Mouse (Mus musculus): ENCODE data around the gene Cdh12.
"Not testable (repeated sequence)": the region's sequence is repeated elsewhere in the genome, so short reads cannot be mapped to it uniquely, and the experiment has no call there.

Gene Cdh12

GRCm38 (mm10) chr15:21109889-21110500, 660.9 kb downstream of the Cdh12 start:
- DNase-seq: no peak

- no peak for DNase-seq
Observed at GRCm38 (mm10) chr15:21110874-21111603, 662.0 kb downstream of the Cdh12 start.

GRCm38 (mm10) chr15:21114775-21115174, 665.7 kb downstream of the Cdh12 start:
- not testable (repeated sequence) for DNase-seq

GRCm38 (mm10) chr15:21130660-21131059, 681.6 kb downstream of the Cdh12 start:
- DNase-seq: no peak

GRCm38 (mm10) chr15:21132999-21133398, 683.9 kb downstream of the Cdh12 start:
- no peak for DNase-seq

GRCm38 (mm10) chr15:21146896-21147295, 697.8 kb downstream of the Cdh12 start:
- no peak for DNase-seq

GRCm38 (mm10) chr15:21153602-21154001, 704.5 kb downstream of the Cdh12 start:
- DNase-seq: no peak

GRCm38 (mm10) chr15:21179727-21180126, 730.7 kb downstream of the Cdh12 start:
- peak; percentile 77 for DNase-seq

GRCm38 (mm10) chr15:21180191-21180590, 731.1 kb downstream of the Cdh12 start:
- DNase-seq: peak; percentile 40

- DNase-seq: no peak
Observed at GRCm38 (mm10) chr15:21185799-21186198, 736.7 kb downstream of the Cdh12 start.

- not testable (repeated sequence) for DNase-seq
Observed at GRCm38 (mm10) chr15:21210089-21210488, 761.0 kb downstream of the Cdh12 start.

- no peak for DNase-seq
Observed at GRCm38 (mm10) chr15:21223006-21223405, 773.9 kb downstream of the Cdh12 start.

GRCm38 (mm10) chr15:21261318-21261717, 812.3 kb downstream of the Cdh12 start:
- no peak for DNase-seq

GRCm38 (mm10) chr15:21269856-21270255, 820.8 kb downstream of the Cdh12 start:
- no peak for DNase-seq

- no peak for DNase-seq
Observed at GRCm38 (mm10) chr15:21297051-21297450, 848.0 kb downstream of the Cdh12 start.

GRCm38 (mm10) chr15:21315457-21315856, 866.4 kb downstream of the Cdh12 start:
- peak; percentile 9 for DNase-seq

- DNase-seq: no peak
Observed at GRCm38 (mm10) chr15:21343853-21344252, 894.8 kb downstream of the Cdh12 start.

GRCm38 (mm10) chr15:21344323-21344722, 895.3 kb downstream of the Cdh12 start:
- no peak for DNase-seq

- DNase-seq: no peak
Observed at GRCm38 (mm10) chr15:21344749-21345148, 895.7 kb downstream of the Cdh12 start.

GRCm38 (mm10) chr15:21355356-21356101, 906.5 kb downstream of the Cdh12 start:
- no peak for DNase-seq

- DNase-seq: no peak
Observed at GRCm38 (mm10) chr15:21366366-21366765, 917.3 kb downstream of the Cdh12 start.

- no peak for DNase-seq
Observed at GRCm38 (mm10) chr15:21375460-21375859, 926.4 kb downstream of the Cdh12 start.

GRCm38 (mm10) chr15:21375871-21376270, 926.8 kb downstream of the Cdh12 start:
- no peak for DNase-seq

GRCm38 (mm10) chr15:21391442-21391841, 942.4 kb downstream of the Cdh12 start:
- DNase-seq: not testable (repeated sequence)

Data from layer of hippocampus, adult 9-11 months (tissue).